Comparison of ENCODE assay signal across 21 mouse cellular contexts in the genomic region with DNA sequence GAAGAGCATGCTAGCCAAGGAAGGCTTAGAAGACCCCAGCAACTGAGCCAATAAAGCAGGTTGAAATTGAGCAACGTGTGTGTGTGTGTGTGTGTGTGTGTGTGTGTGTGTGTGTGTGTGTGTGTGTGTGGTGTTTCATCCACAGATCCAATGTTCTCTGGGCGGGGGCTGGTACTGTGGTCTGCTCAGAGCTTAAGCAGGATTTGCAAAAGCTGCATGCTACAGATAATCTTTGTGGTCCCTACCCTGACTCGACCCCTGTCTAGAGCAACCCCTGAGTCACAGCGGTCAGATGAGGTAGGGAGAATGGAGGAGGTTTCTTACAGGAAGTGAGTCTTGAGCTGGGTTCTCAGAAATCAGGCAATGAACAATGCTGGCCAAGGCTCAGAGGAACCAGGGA.
DNase-seq lines count a peak whose midpoint lies in the region; ATAC-seq lines count a peak whose summit lies in the region.
"Had no signal": no experiment of that assay in that cellular context is flagged by ENCODE, and none has a peak within 500 bp of the region (broad histone marks: within the 10 kb centered on the region; RNA-seq: fewer than 3 reads in every experiment).

No protein-coding gene starts in this region.

- no peak for ATAC-seq in forebrain, embryonic 16.5 days
- ATAC-seq: forebrain, embryonic 14.5 days; forebrain, postnatal 0 days had no signal

- no peak overlapping the region for H3K27ac ChIP-seq in forebrain, embryonic 16.5 days (ENCODE audit: low read length)
- H3K27ac ChIP-seq: embryonic facial prominence, embryonic 13.5 days; embryonic facial prominence, embryonic 15.5 days; forebrain, embryonic 10.5 days; forebrain, embryonic 12.5 days had no signal

- H3K4me3 ChIP-seq in forebrain, embryonic 16.5 days (replicated peaks; ENCODE audit: low read length): no peak overlapping the region
- H3K4me3 ChIP-seq: embryonic facial prominence, embryonic 13.5 days; embryonic facial prominence, embryonic 15.5 days; erythroblast, embryonic 14.5 days; forebrain, embryonic 10.5 days; forebrain, embryonic 12.5 days had no signal

- H3K4me1 ChIP-seq in forebrain, embryonic 16.5 days (replicated peaks; ENCODE audit: control insufficient read depth, insufficient read depth, low read length): 0 out of 2 replicates have a peak, but pooled peaks cover under 1% of the 10 kb centered on the region
- H3K4me1 ChIP-seq: embryonic facial prominence, embryonic 13.5 days; embryonic facial prominence, embryonic 15.5 days; forebrain, embryonic 10.5 days; forebrain, embryonic 12.5 days had no signal

- H3K4me2 ChIP-seq in forebrain, embryonic 16.5 days (ENCODE audit: low read length): no peak overlapping the region
- H3K4me2 ChIP-seq: embryonic facial prominence, embryonic 13.5 days; embryonic facial prominence, embryonic 15.5 days; forebrain, embryonic 12.5 days had no signal

- H3K9me3 ChIP-seq in forebrain, embryonic 16.5 days (ENCODE audit: control insufficient read depth, low read length): no peaks in the 10 kb centered on the region
- H3K9me3 ChIP-seq: embryonic facial prominence, embryonic 13.5 days; embryonic facial prominence, embryonic 15.5 days; forebrain, embryonic 10.5 days; forebrain, embryonic 12.5 days had no signal

- H3K9ac ChIP-seq in forebrain, embryonic 16.5 days (replicated peaks; ENCODE audit: low read depth, low read length): no peak overlapping the region
- H3K9ac ChIP-seq: embryonic facial prominence, embryonic 13.5 days; embryonic facial prominence, embryonic 15.5 days; forebrain, embryonic 12.5 days; forebrain, postnatal 0 days had no signal

- DNase-seq in retina, postnatal 1 day: peak; percentile 63
- DNase-seq in retina, embryonic 14.5 days (ENCODE audit: low spot score): no peak
- peak; percentile 78 for DNase-seq in 416B (ENCODE audit: low read depth)
- DNase-seq in cerebellum, adult 11 months: no peak
- DNase-seq: adrenal gland, adult 8-10 months; adrenal gland, postnatal 14 days; adrenal gland, postnatal 36 days; cerebellum, adult 18-20 months; cerebellum, adult 8-10 months; cerebellum, adult 9-11 months; cerebellum, postnatal 14 days; cerebellum, postnatal 36 days; embryo, embryonic 11 days; forebrain, postnatal 0 days had no signal

- 86% methylated on average over 4 of the region's 4 CpGs for WGBS in forebrain, embryonic 16.5 days

- H3K36me3 ChIP-seq in forebrain, embryonic 16.5 days (ENCODE audit: control insufficient read depth, insufficient read depth): no peaks in the 10 kb centered on the region
- H3K36me3 ChIP-seq: embryonic facial prominence, embryonic 13.5 days; embryonic facial prominence, embryonic 15.5 days; forebrain, embryonic 10.5 days; forebrain, embryonic 12.5 days had no signal

- H3K27me3 ChIP-seq in forebrain, embryonic 16.5 days (replicated peaks; ENCODE audit: control insufficient read depth, insufficient read depth, low read length): no peaks in the 10 kb centered on the region
- H3K27me3 ChIP-seq: embryonic facial prominence, embryonic 13.5 days; embryonic facial prominence, embryonic 15.5 days; forebrain, embryonic 12.5 days had no signal

Comparison
In these comparisons a context has a peak if more than half of its experiments do, and no peak if none do; other contexts are left out.
1. DNase-seq: peak in retina, postnatal 1 day (single experiment) and 416B (single experiment); none in retina, embryonic 14.5 days (single experiment) and cerebellum, adult 11 months (single experiment).